8 mouse cellular contexts compared by ENCODE assay signal in genomic region chr12:98900881-98901801, GRCm38 (mm10). TPM values are rescaled to one million over a fixed set of nuclear protein-coding genes. Genes with fewer than 3 reads are reported as not detected.
DNase-seq lines count a peak whose midpoint lies in the region; ATAC-seq lines count a peak whose summit lies in the region.

Eml5 (minus strand) TSS chr12:98901484.

- no peaks in the 10 kb centered on the region for H3K9me3 ChIP-seq in intestine, embryonic 14.5 days (ENCODE audit: control insufficient read depth, low read length)

- DNase-seq in adrenal gland, adult 18-20 months (ENCODE audit: low spot score in 2 of 2): peak; percentile 78
- DNase-seq in embryo, embryonic 10 days (ENCODE audit: low spot score): peak; percentile 77
- DNase-seq in gastrocnemius, postnatal 14 days: peak; percentile 76
- peak; percentile 89 for DNase-seq in intestine, embryonic 14.5 days (ENCODE audit: low spot score)
- peak; percentile 76 to 81 for DNase-seq in left cerebral cortex, postnatal 25 days (ENCODE audit: low spot score in 2 of 2)
- peak; percentile 86 for DNase-seq in mesoderm, embryonic 11.5 days (ENCODE audit: low read depth, low spot score)
- DNase-seq in right cerebral cortex, postnatal 36 days (ENCODE audit: low spot score in 2 of 2): peak; percentile 65 to 66
- DNase-seq in yolk sac, embryonic 10.5 days (ENCODE audit: low spot score): peak; percentile 90

- H3K4me1 ChIP-seq in intestine, embryonic 14.5 days (replicated peaks; ENCODE audit: control insufficient read depth, insufficient read depth, low read length): no peaks in the 10 kb centered on the region

- ATAC-seq in intestine, embryonic 14.5 days (replicated peaks; ENCODE audit: low FRiP score, low TSS enrichment, low read depth): peak; percentile 90

- no peak within 1 kb of the TSS for H3K27ac ChIP-seq in intestine, embryonic 14.5 days (ENCODE audit: low read depth)

- peak within 1 kb of the TSS; percentile 43 for H3K9ac ChIP-seq in intestine, embryonic 14.5 days (ENCODE audit: low read length)

- peak within 1 kb of the TSS; percentile 84 for H3K4me2 ChIP-seq in intestine, embryonic 14.5 days (ENCODE audit: low read length)

- H3K36me3 ChIP-seq in intestine, embryonic 14.5 days (ENCODE audit: control insufficient read depth, insufficient read depth, low read length): no peaks in the 10 kb centered on the region

- H3K4me3 ChIP-seq in intestine, embryonic 14.5 days (ENCODE audit: low read depth, low read length): peak within 1 kb of the TSS; percentile 69

- 2% methylated on average over 78 of the region's 101 CpGs for WGBS in intestine, embryonic 14.5 days

- H3K27me3 ChIP-seq in intestine, embryonic 14.5 days (replicated peaks; ENCODE audit: control insufficient read depth, insufficient read depth, low read length): peaks cover 22% of the 10 kb centered on the region

- intact Hi-C loops in gastrocnemius, postnatal 14 days (cut with DNase I; ENCODE audit: low total_unique reads): no loop called here
- intact Hi-C loops in left cerebral cortex, postnatal 25 days (cut with DNase I): loop anchor here (10.0 kb wide), 1 partner anchor 164 kb away; no protein-coding TSS in a partner anchor

RNA-seq across cellular contexts. Expression of gene Eml5, which starts in this region (rescaled TPM):
- 10 to 100 TPM; 19.1 TPM for total RNA-seq in adrenal gland, adult 18-20 months (2021)
- total RNA-seq in gastrocnemius, postnatal 14 days (2021): 1 to 10 TPM; 1.3 to 1.7 TPM
- polyA plus RNA-seq in intestine, embryonic 14.5 days (2014; fragmentation: Nextera tagmentation; extraction: Ambion mirVana): 12.5 and 15.7 TPM in 2 replicates
- 10 to 100 TPM; 68.5 to 77.3 TPM for total RNA-seq in left cerebral cortex, postnatal 25 days (2021)

Comparison
In these comparisons a context has a peak if more than half of its experiments do, and no peak if none do; other contexts are left out.
1. RNA of gene Eml5 (total RNA-seq): 68.5 to 77.3 TPM in left cerebral cortex, postnatal 25 days and 19.1 TPM in adrenal gland, adult 18-20 months; 1.3 to 1.7 TPM in gastrocnemius, postnatal 14 days; every median in the first group is over 4 times any median in the second.
2. Peak in every context shown above with its lines, with median percentiles within 50 percentile points of each other: DNase-seq.